Mouse (Mus musculus) adipose tissue, adult 10 weeks (tissue): ENCODE results near the gene 4930550C14Rik. TPM values are rescaled to one million over a fixed set of nuclear protein-coding genes. Genes with fewer than 3 reads are reported as not detected.

Source experiments
- polyA plus RNA-seq: library from polyadenylated mRNA; stranded (reverse); fragments of 350-450 nt; fragmentation: Illumina TruSeq; extraction: RNeasy Lipid Tissue Mini Kit (QIAGEN cat#74804); gene quantifications from one replicate; pipeline ENCODE4 v1.2.3, GENCODE M21; 2014; ENCODE audit warnings: low read depth, low replicate concordance

Gene 4930550C14Rik
- 3.3 TPM for polyA plus RNA-seq

DNA sequence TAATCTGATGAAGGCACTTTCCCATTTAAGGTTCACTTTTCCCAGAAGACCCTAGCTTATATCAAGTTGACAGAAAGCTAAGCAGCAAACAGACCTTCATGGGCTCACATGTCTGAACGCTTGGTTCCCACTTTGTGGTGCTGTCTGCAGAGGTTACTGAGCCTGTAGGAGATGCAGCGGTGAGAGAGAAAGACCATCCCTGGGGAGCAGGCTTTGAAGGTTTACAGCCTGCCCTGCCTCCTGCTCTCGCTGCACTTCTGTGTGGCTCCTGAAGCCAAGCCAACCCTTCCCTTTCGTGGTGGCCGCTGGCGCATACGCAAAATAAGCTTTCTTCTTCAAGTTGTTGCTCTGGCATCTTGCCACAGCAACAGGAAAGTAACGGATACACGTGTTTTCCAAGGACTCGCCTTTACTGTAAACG is at the start of gene 4930550C14Rik:
Gene 4930550C14Rik, plus strand, starts transcription at position 35 of the 421 bp plus-strand sequence.

DNA sequence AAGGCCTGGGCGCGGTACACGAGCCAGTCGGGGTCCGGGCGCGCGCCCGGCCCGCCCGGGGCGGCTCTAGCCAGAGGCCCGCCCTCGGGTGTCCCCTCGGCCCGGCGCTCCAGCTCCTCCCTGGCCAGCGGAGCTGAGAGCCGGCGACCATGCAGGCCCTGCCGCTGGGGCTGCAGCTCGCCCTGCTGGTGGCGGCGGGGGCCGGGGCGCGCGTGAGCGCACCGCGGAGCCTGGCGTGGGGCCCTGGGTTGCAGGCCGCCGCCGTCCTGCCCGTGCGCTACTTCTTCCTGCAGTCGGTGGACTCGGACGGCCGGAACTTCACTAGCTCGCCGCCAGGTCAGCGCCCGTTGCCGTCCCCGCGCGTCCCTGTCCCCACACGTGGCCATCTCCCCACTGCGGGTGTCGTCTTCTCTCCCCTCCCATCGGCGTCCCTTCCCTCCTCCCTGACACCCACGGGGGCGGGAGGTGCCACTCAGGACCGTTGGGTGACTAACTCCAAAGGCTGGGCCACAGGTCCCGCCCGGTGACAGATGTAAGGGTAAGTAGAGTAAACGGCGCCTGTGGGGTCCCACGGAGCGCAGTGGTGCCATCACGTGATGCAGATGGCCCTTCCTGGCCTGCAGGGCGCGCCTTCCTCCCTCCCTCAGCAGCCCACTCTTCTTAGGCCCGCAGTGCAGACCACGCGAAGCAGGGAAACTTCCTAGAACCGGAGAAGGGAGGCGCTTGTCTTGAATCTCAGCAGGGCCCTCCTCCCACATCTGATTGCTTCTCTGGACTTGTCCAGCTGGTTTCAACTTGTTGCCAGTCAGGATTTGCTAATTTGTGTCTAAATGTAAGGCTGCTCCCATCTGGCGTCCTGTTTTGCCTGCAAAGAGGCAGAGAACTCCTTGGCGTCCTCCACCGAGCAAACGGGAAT is 17.9 kb upstream of the 4930550C14Rik start, which contains the start of gene Kdelc2:
Gene Kdelc2, plus strand, starts transcription at position 75 of the 916 bp plus-strand sequence.

Other genes starting within 250 kb of the 4930550C14Rik start
- gene Ddx10, start 154.3 kb upstream of the 4930550C14Rik start, polyA plus RNA-seq, result 10.8 TPM
- 1.5 TPM for gene Exph5, start 100.7 kb upstream of the 4930550C14Rik start, polyA plus RNA-seq
- 15.7 TPM for gene Kdelc2, start 18.3 kb upstream of the 4930550C14Rik start, polyA plus RNA-seq
- 9.2 TPM for gene Atm, start 134.4 kb downstream of the 4930550C14Rik start, polyA plus RNA-seq
- gene Npat, start 134.7 kb downstream of the 4930550C14Rik start, polyA plus RNA-seq, result 6.0 TPM
- gene Acat1, start 208.1 kb downstream of the 4930550C14Rik start, polyA plus RNA-seq, result 88.2 TPM